Mouse (Mus musculus) 3T3-L1 (cell line): ENCODE data around the gene Trpc5.

Experiments used
- DNase-seq: peaks from one replicate; pipeline ENCODE4 v3.0.0-alpha.2; 2015; ENCODE audit warnings: low read depth, low spot score

The Trpc5 gene

GRCm38 (mm10) chrX:144688142-144688206 lies at the start of gene Trpc5:
Gene Trpc5, minus strand, starts transcription at chrX:144688180.
- DNase-seq = no peak

- DNase-seq = no peak
Observed at GRCm38 (mm10) chrX:144716330-144716729, 28.4 kb upstream of the Trpc5 start.

GRCm38 (mm10) chrX:144689859-144690181 lies 1.8 kb upstream of the Trpc5 start:
- DNase-seq = no peak

- no peak for DNase-seq
Observed at GRCm38 (mm10) chrX:144689119-144689858, 1.3 kb upstream of the Trpc5 start.

GRCm38 (mm10) chrX:144688207-144689118 lies 483 bp upstream of the Trpc5 start, which contains the start of gene Rtl4:
Gene Rtl4, plus strand, starts transcription at chrX:144688907.
- DNase-seq = no peak

GRCm38 (mm10) chrX:144687742-144688141 lies 238 bp downstream of the Trpc5 start:
- no peak for DNase-seq

- DNase-seq = no peak
Observed at GRCm38 (mm10) chrX:144652196-144652595, 35.8 kb downstream of the Trpc5 start.

- peak; percentile 10 for DNase-seq
Observed at GRCm38 (mm10) chrX:144645394-144645793, 42.6 kb downstream of the Trpc5 start.

- DNase-seq = no peak
Observed at GRCm38 (mm10) chrX:144644756-144645155, 43.2 kb downstream of the Trpc5 start.

- DNase-seq = no peak
Observed at GRCm38 (mm10) chrX:144612753-144613152, 75.2 kb downstream of the Trpc5 start.

GRCm38 (mm10) chrX:144536431-144536830 lies 151.5 kb downstream of the Trpc5 start:
- DNase-seq = no peak

GRCm38 (mm10) chrX:144526042-144526441 lies 161.9 kb downstream of the Trpc5 start:
- DNase-seq = no peak

- DNase-seq = no peak
Observed at GRCm38 (mm10) chrX:144523239-144523638, 164.7 kb downstream of the Trpc5 start.

- no peak for DNase-seq
Observed at GRCm38 (mm10) chrX:144491394-144491793, 196.6 kb downstream of the Trpc5 start.

- DNase-seq = no peak
Observed at GRCm38 (mm10) chrX:144464416-144464815, 223.6 kb downstream of the Trpc5 start.

- DNase-seq = no peak
Observed at GRCm38 (mm10) chrX:144456281-144456680, 231.7 kb downstream of the Trpc5 start, which contains the start of gene Trpc5os. Gene Trpc5os, plus strand, starts transcription at chrX:144456581.

- no peak for DNase-seq
Observed at GRCm38 (mm10) chrX:144423848-144424247, 264.1 kb downstream of the Trpc5 start.

- DNase-seq = no peak
Observed at GRCm38 (mm10) chrX:144421091-144421490, 266.9 kb downstream of the Trpc5 start.

- DNase-seq = no peak
Observed at GRCm38 (mm10) chrX:144420259-144420658, 267.7 kb downstream of the Trpc5 start.

GRCm38 (mm10) chrX:144408036-144408435 lies 279.9 kb downstream of the Trpc5 start:
- no peak for DNase-seq

- DNase-seq = peak; percentile 57
Observed at GRCm38 (mm10) chrX:144403526-144403925, 284.5 kb downstream of the Trpc5 start.

GRCm38 (mm10) chrX:144374196-144374595 lies 313.8 kb downstream of the Trpc5 start:
- no peak for DNase-seq

GRCm38 (mm10) chrX:144338355-144338754 lies 349.6 kb downstream of the Trpc5 start:
- no peak for DNase-seq
